In genomic region chr14:121713166-121713829, GRCm38 (mm10) we compare ENCODE assay signal across 12 mouse cellular contexts.
DNase-seq lines count a peak whose midpoint lies in the region; ATAC-seq and TF ChIP-seq lines count a peak whose summit lies in the region.
"Had no signal": no experiment of that assay in that cellular context is flagged by ENCODE, and none has a peak within 500 bp of the region (broad histone marks: within the 10 kb centered on the region; RNA-seq: fewer than 3 reads in every experiment).

No protein-coding gene starts in this region.

- DNase-seq in kidney, postnatal 25 days = no peak
- peak; percentile 95 for DNase-seq in midbrain, embryonic 11.5 days (ENCODE audit: low spot score, missing footprints)
- no peak for DNase-seq in urinary bladder, postnatal 10 days (ENCODE audit: low spot score)
- no peak for DNase-seq in liver, postnatal 0 days
- DNase-seq: adrenal gland, adult 8-10 months; right cerebral cortex, postnatal 4 days; thymus, postnatal 25 days had no signal

- H3K9me3 ChIP-seq in kidney, embryonic 15.5 days (replicated peaks) = no peaks in the 10 kb centered on the region
- no peaks in the 10 kb centered on the region for H3K9me3 ChIP-seq in forebrain, embryonic 13.5 days (replicated peaks)
- H3K9me3 ChIP-seq in midbrain, embryonic 11.5 days (ENCODE audit: control insufficient read depth, low read length) = no peaks in the 10 kb centered on the region
- H3K9me3 ChIP-seq in liver, postnatal 0 days (ENCODE audit: low read length) = no peaks in the 10 kb centered on the region
- H3K9me3 ChIP-seq: megakaryocyte, embryonic 14.5 days had no signal

- no peaks in the 10 kb centered on the region for H3K36me3 ChIP-seq in kidney, embryonic 15.5 days
- no peaks in the 10 kb centered on the region for H3K36me3 ChIP-seq in forebrain, embryonic 13.5 days (ENCODE audit: poor library complexity, severe bottlenecking)
- H3K36me3 ChIP-seq in midbrain, embryonic 11.5 days (ENCODE audit: control insufficient read depth, insufficient read depth, low read length) = no peaks in the 10 kb centered on the region
- no peaks in the 10 kb centered on the region for H3K36me3 ChIP-seq in liver, postnatal 0 days (replicated peaks; ENCODE audit: insufficient read depth, low read length)

- 21% methylated on average over 7 of the region's 7 CpGs for WGBS in kidney, embryonic 15.5 days
- WGBS in forebrain, embryonic 13.5 days = 7% methylated on average over 7 of the region's 7 CpGs
- 3% methylated on average over 7 of the region's 7 CpGs for WGBS in midbrain, embryonic 11.5 days
- WGBS in liver, postnatal 0 days (ENCODE audit: insufficient replicate concordance) = 74% methylated on average over 7 of the region's 7 CpGs

- no peak overlapping the region for H3K4me2 ChIP-seq in kidney, embryonic 15.5 days
- peak overlapping the region; percentile 13; the same call in 1 of the 2 replicates for H3K4me2 ChIP-seq in forebrain, embryonic 13.5 days
- no peak overlapping the region; the same call in 1 of the 2 replicates for H3K4me2 ChIP-seq in midbrain, embryonic 11.5 days
- no peak overlapping the region for H3K4me2 ChIP-seq in liver, postnatal 0 days (ENCODE audit: low read depth, low read length)

- H3K27me3 ChIP-seq in kidney, embryonic 15.5 days = no peaks in the 10 kb centered on the region
- no peaks in the 10 kb centered on the region for H3K27me3 ChIP-seq in forebrain, embryonic 13.5 days
- H3K27me3 ChIP-seq in midbrain, embryonic 11.5 days (ENCODE audit: control insufficient read depth, insufficient read depth, low read length) = no peaks in the 10 kb centered on the region
- H3K27me3 ChIP-seq in liver, postnatal 0 days (ENCODE audit: insufficient read depth, low read length) = no peaks in the 10 kb centered on the region

- no peak overlapping the region for H3K9ac ChIP-seq in kidney, embryonic 15.5 days
- H3K9ac ChIP-seq in forebrain, embryonic 13.5 days = no peak overlapping the region
- H3K9ac ChIP-seq in midbrain, embryonic 11.5 days (ENCODE audit: low read length) = no peak overlapping the region; the same call in 1 of the 2 replicates
- H3K9ac ChIP-seq in liver, postnatal 0 days (replicated peaks) = no peak overlapping the region

- peaks cover 35% of the 10 kb centered on the region for H3K4me1 ChIP-seq in kidney, embryonic 15.5 days
- H3K4me1 ChIP-seq in brown adipose tissue, adult 24 weeks (ENCODE audit: control insufficient read depth, insufficient read depth, insufficient read length, low read length) = peaks cover 44% of the 10 kb centered on the region
- H3K4me1 ChIP-seq in forebrain, embryonic 13.5 days = peaks cover 17% of the 10 kb centered on the region
- peaks cover 15% of the 10 kb centered on the region for H3K4me1 ChIP-seq in midbrain, embryonic 11.5 days (ENCODE audit: control insufficient read depth, insufficient read depth, low read length)
- H3K4me1 ChIP-seq in liver, postnatal 0 days (ENCODE audit: insufficient read depth) = peaks cover 4% of the 10 kb centered on the region

- H3K27ac ChIP-seq in kidney, embryonic 15.5 days = peak overlapping the region; percentile 42
- H3K27ac ChIP-seq in brown adipose tissue, adult 24 weeks (replicated peaks; ENCODE audit: low read depth, low read length) = peak overlapping the region; percentile 20
- peak overlapping the region; percentile 51; the same call in 1 of the 2 replicates for H3K27ac ChIP-seq in forebrain, embryonic 13.5 days
- peak overlapping the region; percentile 55 for H3K27ac ChIP-seq in midbrain, embryonic 11.5 days (ENCODE audit: low read depth, low read length)
- H3K27ac ChIP-seq in liver, postnatal 0 days (ENCODE audit: low read depth) = no peak overlapping the region

- TF ChIP-seq EP300 in liver, postnatal 0 days (IDR thresholded peaks at IDR 0.05; ENCODE audit: low read depth) = no peak

- ATAC-seq in kidney, embryonic 15.5 days (replicated peaks; ENCODE audit: low FRiP score) = peak; percentile 87
- ATAC-seq in forebrain, embryonic 13.5 days = peak; percentile 90
- ATAC-seq in midbrain, embryonic 11.5 days (ENCODE audit: low FRiP score) = peak; percentile 92
- no peak for ATAC-seq in erythroblast, adult 5-6 weeks (replicated peaks; ENCODE audit: low FRiP score, poor library complexity, severe bottlenecking)
- ATAC-seq in liver, postnatal 0 days = no peak

- TF ChIP-seq CTCF in liver, postnatal 0 days (IDR thresholded peaks at IDR 0.05; ENCODE audit: low read depth) = no peak

- no peak overlapping the region for H3K4me3 ChIP-seq in kidney, embryonic 15.5 days (replicated peaks)
- H3K4me3 ChIP-seq in brown adipose tissue, adult 24 weeks (ENCODE audit: insufficient read depth, low read depth, low read length) = no peak overlapping the region
- no peak overlapping the region for H3K4me3 ChIP-seq in forebrain, embryonic 13.5 days
- H3K4me3 ChIP-seq in midbrain, embryonic 11.5 days (ENCODE audit: low read depth, low read length) = no peak overlapping the region
- no peak overlapping the region for H3K4me3 ChIP-seq in liver, postnatal 0 days (ENCODE audit: low read depth, low read length)
- H3K4me3 ChIP-seq: megakaryocyte, embryonic 14.5 days had no signal

Comparison
In these comparisons a context has a peak if more than half of its experiments do, and no peak if none do; other contexts are left out.
1. ATAC-seq: peak in kidney, embryonic 15.5 days (single experiment), forebrain, embryonic 13.5 days (single experiment) and midbrain, embryonic 11.5 days (single experiment); none in erythroblast, adult 5-6 weeks (single experiment) and liver, postnatal 0 days (single experiment).